Mouse (Mus musculus) heart, postnatal 0 days (tissue): ENCODE measurements around the gene Ccdc137. TPM values are rescaled to one million over a fixed set of nuclear protein-coding genes. Genes with fewer than 3 reads are reported as not detected.

Source experiments
- ATAC-seq: fragments of 200-750 bp; cut with Nextera tagmentation; 2 replicates; pipeline ENCODE4 v1.8.0; 2017; ENCODE audit warnings: low read depth, moderate number of reproducible peaks, moderate library complexity; ENCODE audit not compliant: insufficient read depth
- DNase-seq: peaks from one replicate; pipeline ENCODE4 v3.0.0-alpha.2; 2016; ENCODE audit warnings: low spot score
- H3K27ac ChIP-seq: fragments of 300-500 bp; sonication (generic); 2 replicates; pipeline ENCODE4 v1.5.1; 2014; ENCODE audit warnings: low read depth, mild to moderate bottlenecking
- H3K27me3 ChIP-seq: fragments of 300-500 bp; sonication (generic); 2 replicates; pipeline ENCODE4 v1.6.1; 2014; ENCODE audit warnings: low read length, mixed read lengths; ENCODE audit not compliant: control insufficient read depth, insufficient read depth
- H3K36me3 ChIP-seq: fragments of 300-500 bp; sonication (generic); replicated peaks from 2 replicates; pipeline ENCODE4 v1.6.1; 2014; ENCODE audit warnings: low read length, mixed read lengths; ENCODE audit not compliant: control insufficient read depth, insufficient read depth
- H3K4me1 ChIP-seq: fragments of 300-500 bp; sonication (generic); 2 replicates; pipeline ENCODE4 v1.6.1; 2014; ENCODE audit warnings: antibody characterized with exemption; ENCODE audit not compliant: control insufficient read depth, insufficient read depth
- H3K4me2 ChIP-seq: fragments of 300-500 bp; sonication (generic); 2 replicates; pipeline ENCODE4 v1.6.1; 2014; ENCODE audit warnings: low read depth, mild to moderate bottlenecking, low read length, moderate library complexity
- H3K4me3 ChIP-seq: fragments of 300-500 bp; sonication (generic); 2 replicates; pipeline ENCODE4 v1.5.1; 2014; ENCODE audit warnings: low read depth, low read length
- H3K9ac ChIP-seq: fragments of 300-500 bp; sonication (generic); replicated peaks from 2 replicates; pipeline ENCODE4 v1.6.1; 2014; ENCODE audit warnings: low read depth, low read length, mixed read lengths
- H3K9me3 ChIP-seq: fragments of 300-500 bp; sonication (generic); replicated peaks from 2 replicates; pipeline ENCODE4 v1.6.1; 2016; ENCODE audit warnings: low read length; ENCODE audit not compliant: control insufficient read depth
- CTCF ChIP-seq: IDR thresholded peaks from 2 replicates; pipeline ENCODE4 v1.5.1; 2016; ENCODE audit warnings: antibody characterized with exemption, control low read depth, low read depth
- EP300 ChIP-seq: IDR thresholded peaks from 2 replicates; pipeline ENCODE4 v1.6.1; 2016; ENCODE audit warnings: antibody characterized with exemption, low read depth
- WGBS: fragments of 180-500 bp; shearing (Covaris S2); extraction: QIAGEN DNeasy Blood & Tissue Kit; methylation state at CpG from one replicate; pipeline ENCODE4 v1.1.7; 2014; 5-methylcytosine and 5-hydroxymethylcytosine counted together
- polyA plus RNA-seq: library from polyadenylated mRNA; unstranded; fragments of >200 nt; fragmentation: Nextera tagmentation; extraction: Ambion mirVana; gene quantifications from 2 replicates; pipeline ENCODE4 v1.2.1, GENCODE M21; 2015
- total RNA-seq: library from RNA; depleted of rRNA; stranded (reverse); fragments of >200 nt; gene quantifications from 2 replicates; pipeline ENCODE4 v1.2.3, GENCODE M21; 2014; ENCODE audit warnings: low replicate concordance

Ccdc137 gene
- total and polyA plus RNA-seq, 2 experiments from 2014 or later, result 4.7 to 11.2 TPM

GRCm38 (mm10) chr11:120484265-120484981 is 26.5 kb downstream of the Ccdc137 start, which contains the start of gene Mrpl12:
Mrpl12 (plus strand) TSS chr11:120484613.
- DNase-seq (peak; percentile 96), ATAC-seq (peak; percentile 95)
- Histone ChIP-seq H3K9ac (peak within 1 kb of the TSS; percentile 91), H3K36me3 (peaks cover 70% of the 10 kb centered on the region), H3K4me3 (peak within 1 kb of the TSS; percentile 97), H3K4me1 (peaks cover 12% of the 10 kb centered on the region), H3K9me3 (no peaks in the 10 kb centered on the region), H3K27ac (peak within 1 kb of the TSS; percentile 81), H3K27me3 (no peaks in the 10 kb centered on the region), H3K4me2 (peak within 1 kb of the TSS; percentile 84)
- WGBS, result under 1% methylated on average over 60 of the region's 60 CpGs
- TF ChIP-seq EP300 (peak; percentile 88), CTCF (0 out of 2 replicates have a peak, but pooled peaks have one; percentile 0)

DNA sequence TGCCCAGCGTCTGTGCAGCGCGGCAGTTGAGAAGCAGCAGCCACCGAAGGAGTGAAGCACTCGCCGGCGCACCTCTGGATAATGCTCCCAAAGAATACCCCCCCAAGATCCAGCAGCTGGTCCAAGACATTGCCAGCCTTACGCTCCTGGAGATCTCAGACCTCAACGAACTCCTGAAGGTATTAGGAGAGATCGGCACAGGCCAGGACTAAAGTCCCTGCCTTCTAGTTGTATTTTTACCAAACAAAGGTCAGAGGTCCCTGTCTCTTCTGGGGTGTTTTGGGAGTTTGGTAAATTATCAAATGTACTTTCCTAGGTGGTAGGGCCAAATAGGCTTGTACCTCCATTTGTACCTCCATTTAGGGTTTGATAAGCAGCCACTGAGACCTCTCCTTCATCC is 27.3 kb downstream of the Ccdc137 start:
- H3K4me2 ChIP-seq, result peak overlapping the region; percentile 84
- peaks cover 61% of the 10 kb centered on the region for H3K36me3 ChIP-seq
- peak overlapping the region; percentile 97 for H3K4me3 ChIP-seq
- ATAC-seq (no peak), DNase-seq (no peak)
- TF ChIP-seq CTCF, result no peak
- no peak for TF ChIP-seq EP300
- H3K4me1 ChIP-seq, result peaks cover 12% of the 10 kb centered on the region
- no peaks in the 10 kb centered on the region for H3K9me3 ChIP-seq
- WGBS, result 6% methylated on average over 10 of the region's 10 CpGs
- H3K27me3 ChIP-seq, result no peaks in the 10 kb centered on the region
- H3K9ac ChIP-seq, result peak overlapping the region; percentile 91
- H3K27ac ChIP-seq, result peak overlapping the region; percentile 81

- H3K9ac ChIP-seq, result no peak overlapping the region
- DNase-seq, result no peak
- no peak for ATAC-seq
- H3K4me2 ChIP-seq, result no peak overlapping the region
- no peak overlapping the region for H3K27ac ChIP-seq
- no peak overlapping the region for H3K4me3 ChIP-seq
- H3K27me3 ChIP-seq, result no peaks in the 10 kb centered on the region
- TF ChIP-seq EP300 (no peak), CTCF (no peak)
- no peaks in the 10 kb centered on the region for H3K9me3 ChIP-seq
- peaks cover 29% of the 10 kb centered on the region for H3K36me3 ChIP-seq
- WGBS, result 70% methylated on average over 4 of the region's 4 CpGs
- peaks cover 32% of the 10 kb centered on the region for H3K4me1 ChIP-seq
Measured at GRCm38 (mm10) chr11:120488516-120488915, 30.6 kb downstream of the Ccdc137 start.

DNA sequence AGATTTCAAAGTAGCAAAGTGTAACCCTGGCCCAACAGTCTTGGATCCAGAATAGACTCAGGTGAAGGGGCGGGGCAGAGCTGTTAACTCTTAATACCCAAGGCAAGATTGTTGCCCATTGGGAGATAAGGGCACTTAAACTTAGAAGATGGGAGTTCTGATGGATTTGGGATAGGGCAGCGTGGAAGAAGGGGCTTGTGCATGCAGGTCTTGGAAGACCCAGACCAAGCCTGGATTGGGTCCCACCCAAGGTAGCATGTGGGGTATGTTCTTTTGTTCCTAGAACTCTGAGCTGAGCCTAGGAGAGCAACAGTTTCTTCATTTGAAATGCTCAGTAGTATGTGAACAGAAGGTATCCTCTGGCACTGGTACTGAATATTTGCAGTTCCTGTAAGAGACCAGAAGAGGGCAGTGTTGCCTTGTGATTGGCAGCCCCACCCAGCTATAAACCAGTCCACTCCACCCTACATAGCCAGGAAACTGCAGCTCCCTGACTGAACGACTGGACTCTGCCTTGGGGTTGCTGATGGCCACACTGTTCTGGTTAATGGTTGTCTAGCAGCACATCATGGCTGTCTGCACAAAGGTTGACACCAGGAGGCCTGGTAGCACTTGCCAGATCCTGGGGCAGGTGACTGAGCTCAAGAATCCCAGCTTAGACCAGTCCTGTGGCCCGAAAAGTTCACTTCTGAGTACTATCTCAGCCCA is 31.3 kb downstream of the Ccdc137 start:
- ATAC-seq, result 0 out of 2 replicates have a peak, but pooled peaks have one; percentile 12
- H3K4me3 ChIP-seq, result no peak overlapping the region
- H3K4me2 ChIP-seq, result no peak overlapping the region
- peak overlapping the region; percentile 22; the same call in 1 of the 2 replicates for H3K27ac ChIP-seq
- 60% methylated on average over 4 of the region's 4 CpGs for WGBS
- DNase-seq, result peak; percentile 91
- H3K9me3 ChIP-seq, result no peaks in the 10 kb centered on the region
- TF ChIP-seq EP300, result 0 out of 2 replicates have a peak, but pooled peaks have one; percentile 38
- TF ChIP-seq CTCF, result peak; percentile 88
- H3K4me1 ChIP-seq, result peaks cover 26% of the 10 kb centered on the region
- no peak overlapping the region for H3K9ac ChIP-seq
- H3K36me3 ChIP-seq, result peaks cover 29% of the 10 kb centered on the region
- H3K27me3 ChIP-seq, result no peaks in the 10 kb centered on the region

DNA sequence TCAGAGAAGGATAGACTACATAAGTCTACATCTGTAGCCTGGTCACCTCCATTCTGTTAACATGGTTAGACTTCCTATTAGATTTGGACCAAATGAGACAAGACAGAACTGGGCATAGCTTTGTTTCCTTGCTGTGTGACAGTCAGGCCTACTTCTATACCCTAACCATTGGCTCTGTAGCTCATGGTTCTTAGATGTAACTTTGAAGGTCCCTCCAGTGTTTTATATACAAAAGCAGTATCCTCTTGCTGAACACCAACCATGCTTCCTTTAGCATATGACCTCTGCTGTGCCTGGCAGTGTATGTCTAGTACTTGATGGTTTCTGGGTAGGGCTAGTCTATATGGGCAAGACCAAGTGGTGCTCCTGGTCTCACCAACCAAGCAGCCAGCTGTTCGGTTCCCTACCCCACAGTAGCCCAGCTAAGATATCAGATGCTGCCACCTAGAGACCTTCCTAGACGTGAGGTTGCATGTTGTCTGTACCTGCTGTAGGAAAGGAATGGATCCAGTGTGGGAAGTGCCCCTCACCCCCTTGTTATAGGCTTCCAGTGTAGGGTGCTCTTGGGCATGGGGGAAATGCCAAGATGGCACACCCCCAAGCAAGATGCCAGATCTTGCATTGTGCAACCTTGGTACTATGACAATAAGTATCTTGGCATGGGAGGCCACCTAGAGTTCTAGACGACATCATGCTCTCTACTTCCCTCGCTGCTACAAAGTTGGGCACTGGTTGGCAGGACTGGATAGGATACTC is 32.6 kb downstream of the Ccdc137 start:
- H3K27ac ChIP-seq, result no peak overlapping the region

More for the DNA sequence above, 32.6 kb downstream of the Ccdc137 start:
- Histone ChIP-seq H3K4me3 (no peak overlapping the region), H3K9ac (no peak overlapping the region), H3K36me3 (peaks cover 42% of the 10 kb centered on the region), H3K4me2 (peak overlapping the region; percentile 97; the same call in 1 of the 2 replicates), H3K27me3 (no peaks in the 10 kb centered on the region), H3K9me3 (no peaks in the 10 kb centered on the region), H3K4me1 (peaks cover 24% of the 10 kb centered on the region)
- 32% methylated on average over 4 of the region's 4 CpGs for WGBS
- DNase-seq, result no peak
- ATAC-seq, result no peak
- TF ChIP-seq EP300, result no peak
- TF ChIP-seq CTCF, result no peak
